Mouse (Mus musculus) heart, embryonic 16.5 days (tissue): ENCODE measurements around the gene Olfr916. TPM values are rescaled to one million over a fixed set of nuclear protein-coding genes. Genes with fewer than 3 reads are reported as not detected.

Experiments used
- ATAC-seq: fragments of 200-750 bp; cut with Nextera tagmentation; replicated peaks from 2 replicates; pipeline ENCODE4 v1.8.0; 2017; ENCODE audit warnings: moderate number of reproducible peaks; ENCODE audit not compliant: insufficient read depth, low FRiP score; ENCODE audit errors: extremely low read depth
- H3K27ac ChIP-seq: fragments of 300-500 bp; sonication (generic); 2 replicates; pipeline ENCODE4 v1.5.1; 2014; ENCODE audit warnings: mild to moderate bottlenecking, low read length, control low read depth, moderate library complexity
- H3K27me3 ChIP-seq: fragments of 300-500 bp; sonication (generic); 2 replicates; pipeline ENCODE4 v1.6.1; 2014; ENCODE audit warnings: low read length, mixed read lengths; ENCODE audit not compliant: control insufficient read depth, insufficient read depth
- H3K36me3 ChIP-seq: fragments of 300-500 bp; sonication (generic); 2 replicates; pipeline ENCODE4 v1.6.1; 2014; ENCODE audit not compliant: control insufficient read depth, insufficient read depth
- H3K4me1 ChIP-seq: fragments of 300-500 bp; sonication (generic); 2 replicates; pipeline ENCODE4 v1.6.1; 2014; ENCODE audit warnings: low read length, mixed read lengths; ENCODE audit not compliant: control insufficient read depth, insufficient read depth
- H3K4me2 ChIP-seq: fragments of 300-500 bp; sonication (generic); 2 replicates; pipeline ENCODE4 v1.6.1; 2014; ENCODE audit warnings: low read depth, mild to moderate bottlenecking, control low read depth, low read length
- H3K4me3 ChIP-seq: fragments of 300-500 bp; sonication (generic); 2 replicates; pipeline ENCODE4 v1.5.1; 2014; ENCODE audit warnings: mild to moderate bottlenecking, control low read depth, low read length
- H3K9ac ChIP-seq: fragments of 300-500 bp; sonication (generic); 2 replicates; pipeline ENCODE4 v1.6.1; 2014; ENCODE audit warnings: low read length, control low read depth
- H3K9me3 ChIP-seq: fragments of 300-500 bp; sonication (generic); replicated peaks from 2 replicates; pipeline ENCODE4 v1.6.1; 2016; ENCODE audit warnings: low read length; ENCODE audit not compliant: control insufficient read depth
- WGBS: fragments of 180-500 bp; shearing (Covaris S2); extraction: QIAGEN DNeasy Blood & Tissue Kit; methylation state at CpG from one replicate; pipeline ENCODE4 v1.1.7; 2014; 5-methylcytosine and 5-hydroxymethylcytosine counted together
- polyA plus RNA-seq: library from polyadenylated mRNA; unstranded; fragments of >200 nt; fragmentation: Nextera tagmentation; extraction: Ambion mirVana; gene quantifications from 2 replicates; pipeline ENCODE4 v1.2.1, GENCODE M21; 2015

Olfr916 gene
- not detected in 2 replicates for polyA plus RNA-seq

- H3K4me1 ChIP-seq: no peaks in the 10 kb centered on the region
- no peaks in the 10 kb centered on the region for H3K27me3 ChIP-seq
- no peak within 1 kb of the TSS for H3K4me2 ChIP-seq
- no peaks in the 10 kb centered on the region for H3K36me3 ChIP-seq
- H3K9me3 ChIP-seq: no peaks in the 10 kb centered on the region
- 52% methylated on average over 1 of the region's 1 CpGs for WGBS
- no peak for ATAC-seq
- H3K4me3 ChIP-seq: no peak within 1 kb of the TSS
- no peak within 1 kb of the TSS for H3K27ac ChIP-seq
- H3K9ac ChIP-seq: no peak within 1 kb of the TSS
Measured at GRCm38 (mm10) chr9:38659775-38660174, at the start of gene Olfr916. TSS of gene Olfr916 (minus strand) at chr9:38659875.

- no peak for ATAC-seq
- Histone ChIP-seq H3K4me3 (no peak within 1 kb of the TSS), H3K27ac (no peak within 1 kb of the TSS), H3K9ac (no peak within 1 kb of the TSS), H3K4me2 (no peak within 1 kb of the TSS), H3K36me3 (no peaks in the 10 kb centered on the region), H3K9me3 (no peaks in the 10 kb centered on the region), H3K27me3 (no peaks in the 10 kb centered on the region), H3K4me1 (no peaks in the 10 kb centered on the region)
- 81% methylated on average over 2 of the region's 2 CpGs for WGBS
Measured at GRCm38 (mm10) chr9:38674501-38674900, 14.8 kb upstream of the Olfr916 start, which contains the start of gene Olfr918. TSS of gene Olfr918 (minus strand) at chr9:38674601.

DNA sequence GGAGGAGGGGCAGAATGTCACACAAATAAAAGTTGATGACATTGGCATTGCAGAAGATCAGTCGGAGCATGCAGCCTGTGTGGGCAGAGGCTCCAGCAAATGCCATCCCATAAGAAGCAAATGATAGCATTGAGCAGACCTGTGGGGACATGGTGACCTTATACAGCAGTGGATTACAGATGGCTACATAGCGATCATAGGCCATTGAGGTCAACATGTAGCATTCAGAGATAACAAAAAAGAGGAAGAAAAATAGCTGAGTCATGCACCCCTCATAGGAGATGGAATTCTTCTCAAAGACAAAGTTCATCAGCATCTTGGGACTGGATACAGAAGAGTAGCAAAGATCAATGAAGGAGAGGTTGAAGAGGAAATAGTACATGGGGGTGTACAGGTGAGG, 13.2 kb upstream of the Olfr916 start:
- H3K9me3 ChIP-seq: no peaks in the 10 kb centered on the region
- H3K4me3 ChIP-seq: no peak overlapping the region
- H3K36me3 ChIP-seq: no peaks in the 10 kb centered on the region
- no peak overlapping the region for H3K4me2 ChIP-seq
- H3K27ac ChIP-seq: no peak overlapping the region
- H3K4me1 ChIP-seq: no peaks in the 10 kb centered on the region
- 75% methylated on average over 2 of the region's 2 CpGs for WGBS
- H3K27me3 ChIP-seq: no peaks in the 10 kb centered on the region
- H3K9ac ChIP-seq: no peak overlapping the region
- no peak for ATAC-seq

GRCm38 (mm10) chr9:38665742-38666141, 6.1 kb upstream of the Olfr916 start, which contains the start of gene Olfr917:
TSS of gene Olfr917 (minus strand) at chr9:38665842.
- ATAC-seq: no peak
- WGBS: 71% methylated on average over 1 of the region's 1 CpGs

DNA sequence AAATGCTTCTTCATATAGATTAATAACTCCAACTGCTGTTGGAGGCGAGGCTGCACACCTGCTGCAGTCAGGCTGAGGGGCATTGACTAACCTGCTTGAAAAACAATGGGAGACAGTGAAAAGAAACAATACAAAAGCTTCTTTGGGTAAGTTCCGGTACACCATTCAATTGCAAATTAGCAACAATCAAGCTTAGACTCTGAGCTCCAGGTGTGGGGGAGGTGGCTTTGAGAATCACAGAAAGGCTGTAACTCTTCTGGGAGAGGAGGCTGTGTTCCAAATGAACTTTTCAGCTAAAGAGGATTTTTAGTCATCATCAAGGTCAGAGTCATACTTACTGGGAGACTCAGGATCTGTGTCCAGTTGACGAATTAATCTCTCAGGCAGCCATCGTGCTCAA, 27.3 kb downstream of the Olfr916 start:
- H3K4me2 ChIP-seq: no peak overlapping the region
- no peak for ATAC-seq
- WGBS: 76% methylated on average over 4 of the region's 4 CpGs
- no peak overlapping the region for H3K9ac ChIP-seq
- no peaks in the 10 kb centered on the region for H3K4me1 ChIP-seq
- no peak overlapping the region for H3K4me3 ChIP-seq
- H3K27ac ChIP-seq: no peak overlapping the region
- no peaks in the 10 kb centered on the region; the same call in 1 of the 2 replicates for H3K9me3 ChIP-seq
- no peaks in the 10 kb centered on the region for H3K36me3 ChIP-seq
- no peaks in the 10 kb centered on the region for H3K27me3 ChIP-seq

More at GRCm38 (mm10) chr9:38665742-38666141, 6.1 kb upstream of the Olfr916 start, which contains the start of gene Olfr917:
- H3K36me3 ChIP-seq: no peaks in the 10 kb centered on the region
- H3K9ac ChIP-seq: no peak within 1 kb of the TSS
- H3K4me2 ChIP-seq: no peak within 1 kb of the TSS
- H3K27ac ChIP-seq: no peak within 1 kb of the TSS
- H3K4me1 ChIP-seq: no peaks in the 10 kb centered on the region
- no peaks in the 10 kb centered on the region for H3K9me3 ChIP-seq
- H3K27me3 ChIP-seq: no peaks in the 10 kb centered on the region
- H3K4me3 ChIP-seq: no peak within 1 kb of the TSS

Other genes with a start within 250 kb of the Olfr916 start
- gene Olfr901, start 230.4 kb downstream of the Olfr916 start, polyA plus RNA-seq: not detected in 2 replicates
- not detected in 2 replicates for gene Olfr902, start 212.2 kb downstream of the Olfr916 start, polyA plus RNA-seq
- gene Olfr904, start 196.7 kb downstream of the Olfr916 start, polyA plus RNA-seq: not detected in 2 replicates
- not detected in 2 replicates for gene Olfr905, start 188.8 kb downstream of the Olfr916 start, polyA plus RNA-seq
- not detected in 2 replicates for gene Olfr906, start 172.8 kb downstream of the Olfr916 start, polyA plus RNA-seq
- gene Olfr907, start 164.1 kb downstream of the Olfr916 start, polyA plus RNA-seq: not detected in 2 replicates
- gene Olfr911-ps1, start 138.3 kb downstream of the Olfr916 start, polyA plus RNA-seq: not detected in 2 replicates
- not detected in 2 replicates for gene Olfr910, start 122.0 kb downstream of the Olfr916 start, polyA plus RNA-seq
- gene Olfr912, start 79.7 kb downstream of the Olfr916 start, polyA plus RNA-seq: not detected in 2 replicates
- not detected in 2 replicates for gene Olfr913, start 67.1 kb downstream of the Olfr916 start, polyA plus RNA-seq
- not detected in 2 replicates for gene Olfr914, start 54.8 kb downstream of the Olfr916 start, polyA plus RNA-seq
- not detected in 2 replicates for gene Olfr917, start 6.0 kb upstream of the Olfr916 start, polyA plus RNA-seq
- not detected in 2 replicates for gene Olfr918, start 14.7 kb upstream of the Olfr916 start, polyA plus RNA-seq
- not detected in 2 replicates for gene Olfr919, start 43.8 kb upstream of the Olfr916 start, polyA plus RNA-seq
- 21.3 and 26.2 TPM in 2 replicates for gene Vwa5a, start 58.4 kb upstream of the Olfr916 start, polyA plus RNA-seq
- 0.06 and 0.07 TPM in 2 replicates for gene Olfr920, start 92.4 kb upstream of the Olfr916 start, polyA plus RNA-seq
- not detected in 2 replicates for gene Olfr921, start 113.2 kb upstream of the Olfr916 start, polyA plus RNA-seq
- gene Olfr922, start 154.7 kb upstream of the Olfr916 start, polyA plus RNA-seq: not detected in 2 replicates
- gene Olfr923, start 166.7 kb upstream of the Olfr916 start, polyA plus RNA-seq: not detected in 2 replicates
- gene Olfr924, start 184.6 kb upstream of the Olfr916 start, polyA plus RNA-seq: not detected in 2 replicates
- gene Olfr26, start 195.2 kb upstream of the Olfr916 start, polyA plus RNA-seq: not detected in 2 replicates
- not detected in 2 replicates for gene Olfr926, start 217.3 kb upstream of the Olfr916 start, polyA plus RNA-seq